Mouse (Mus musculus): Measurements from ENCODE around the gene Arhgef5.

DNA sequence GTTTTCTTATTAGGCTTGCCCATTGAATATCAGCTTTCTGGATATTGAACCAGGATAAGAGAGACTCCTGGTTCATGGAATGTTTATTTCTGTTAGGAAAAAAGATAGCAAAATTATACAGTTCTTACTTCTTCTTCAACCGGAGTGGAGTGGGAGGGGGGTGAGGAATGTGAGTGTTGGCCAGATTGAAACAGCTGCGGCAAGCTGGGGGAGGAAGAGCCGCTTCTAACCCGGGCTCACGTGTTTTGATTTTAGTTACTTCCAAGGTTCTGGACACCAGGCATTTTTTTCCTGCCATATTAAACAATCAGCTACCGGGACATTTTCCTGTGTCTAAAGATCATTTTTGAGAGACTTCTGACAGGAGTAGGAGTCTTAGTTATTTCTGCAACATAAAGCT, 44.7 kb downstream of the Arhgef5 start:
- no peak for TF ChIP-seq CTCF (IDR thresholded peaks at IDR 0.05; ENCODE audit: extremely low read depth, insufficient read depth, low read length)
- no peak for TF ChIP-seq POLR2A (IDR thresholded peaks at IDR 0.05; ENCODE audit: extremely low read depth, insufficient read depth, low read length)
